Mouse (Mus musculus) limb, embryonic 10.5 days (tissue): ENCODE data around the gene Srms. TPM values are rescaled to one million over a fixed set of nuclear protein-coding genes. Genes with fewer than 3 reads are reported as not detected.

Experiments
- DNase-seq: peaks from one replicate; pipeline ENCODE4 v3.0.0-alpha.2; 2017; ENCODE audit warnings: low spot score
- H3K27ac ChIP-seq: fragments of 300-500 bp; sonication (generic); 2 replicates; pipeline ENCODE4 v1.5.1; 2016; ENCODE audit warnings: mild to moderate bottlenecking
- H3K27me3 ChIP-seq: fragments of 300-500 bp; sonication (generic); 2 replicates; pipeline ENCODE4 v1.6.1; 2016; ENCODE audit warnings: low read depth, mild to moderate bottlenecking; ENCODE audit not compliant: poor library complexity, severe bottlenecking
- H3K36me3 ChIP-seq: fragments of 300-500 bp; sonication (generic); 2 replicates; pipeline ENCODE4 v1.6.1; 2016; ENCODE audit warnings: mild to moderate bottlenecking, moderate library complexity
- H3K4me1 ChIP-seq: fragments of 300-500 bp; sonication (generic); 2 replicates; pipeline ENCODE4 v1.6.1; 2016
- H3K4me3 ChIP-seq: fragments of 300-500 bp; sonication (generic); 2 replicates; pipeline ENCODE4 v1.5.1; 2016; ENCODE audit warnings: mild to moderate bottlenecking, moderate library complexity
- H3K9me3 ChIP-seq: fragments of 300-500 bp; sonication (generic); replicated peaks from 2 replicates; pipeline ENCODE4 v1.6.1; 2016; ENCODE audit warnings: mild to moderate bottlenecking
- WGBS: fragments of 180-500 bp; shearing (Covaris S2); methylation state at CpG from one replicate; pipeline ENCODE4 v1.1.7; 2016; 5-methylcytosine and 5-hydroxymethylcytosine counted together
- polyA plus RNA-seq: library from polyadenylated mRNA; unstranded; fragments of >200 nt; fragmentation: Nextera tagmentation; extraction: Ambion mirVana; gene quantifications from 2 replicates; pipeline ENCODE4 v1.2.1, GENCODE M21; 2016

Gene Srms
- polyA plus RNA-seq, 1 experiment from 2014 or later: 1.6 TPM

DNA sequence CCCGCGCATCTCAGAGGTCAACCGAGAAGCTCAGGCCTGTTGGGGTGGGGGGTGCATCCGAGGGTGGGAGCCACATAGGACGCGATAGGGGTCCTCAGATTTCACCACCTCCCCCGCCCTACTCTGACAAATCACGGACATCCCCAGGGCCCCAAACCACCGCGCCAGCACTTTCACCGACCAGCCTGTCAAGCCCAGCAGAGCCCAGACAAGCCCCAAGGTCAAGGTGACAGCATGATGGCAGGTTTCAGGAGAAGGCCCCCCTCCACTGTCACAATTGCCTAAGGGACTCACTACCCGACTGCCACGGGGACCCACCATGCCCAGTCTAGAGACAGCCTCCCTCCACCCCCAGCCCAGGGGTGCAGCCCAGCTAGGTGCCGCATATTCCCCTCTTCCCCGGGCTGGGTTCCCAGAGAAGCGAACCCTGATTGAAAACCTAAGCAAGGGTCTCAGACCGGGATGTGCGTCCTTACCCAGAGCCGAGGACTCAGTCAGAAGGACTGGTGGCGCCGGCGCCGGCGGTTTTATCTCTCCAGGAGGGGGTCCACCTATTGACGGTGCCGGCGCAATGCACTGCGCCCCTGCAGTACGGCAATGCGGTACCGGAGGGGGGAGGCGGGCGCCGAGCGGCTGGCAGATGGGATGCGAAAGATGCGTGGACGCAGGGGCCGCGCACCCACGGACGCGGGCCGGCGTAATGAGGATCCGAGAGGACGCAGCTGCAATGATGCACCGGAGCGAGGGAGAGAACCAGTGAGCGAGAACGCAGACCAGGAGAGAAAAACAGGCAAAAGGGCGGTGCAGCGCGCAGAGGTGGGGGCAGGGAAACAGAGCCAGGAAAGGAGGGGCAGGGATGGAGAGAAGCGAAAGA is 56.5 kb downstream of the Srms start, which contains the start of gene Eef1a2:
Gene Eef1a2 (minus strand): TSS at position 767 of the 874 bp plus-strand sequence.
- no peak within 1 kb of the TSS for H3K27ac ChIP-seq

DNA sequence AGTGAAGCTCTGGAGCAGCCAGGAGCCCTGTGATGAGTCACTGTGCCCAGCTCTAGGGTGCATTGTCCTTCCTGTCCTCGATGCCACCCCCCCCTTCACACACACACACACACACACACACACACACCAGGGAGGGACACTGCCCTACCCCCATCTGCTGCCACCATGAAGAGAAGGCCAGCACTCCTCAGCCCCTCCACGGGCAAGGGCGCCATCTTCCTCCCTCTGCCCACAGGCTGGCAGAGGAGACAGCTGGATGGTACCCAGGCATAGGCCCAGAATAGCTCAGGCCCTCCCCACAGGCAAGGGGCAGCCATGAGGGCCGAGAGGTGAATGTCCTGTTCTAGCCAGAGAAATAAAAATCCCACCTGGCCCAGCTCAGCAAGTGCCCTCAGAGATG is 57.2 kb downstream of the Srms start:
- DNase-seq: no peak
- H3K36me3 ChIP-seq: no peaks in the 10 kb centered on the region
- H3K4me3 ChIP-seq: no peak overlapping the region
- H3K27ac ChIP-seq: no peak overlapping the region
- WGBS: 71% methylated on average over 4 of the region's 4 CpGs
- H3K27me3 ChIP-seq: peaks cover 83% of the 10 kb centered on the region
- H3K9me3 ChIP-seq: no peaks in the 10 kb centered on the region
- H3K4me1 ChIP-seq: peaks cover 18% of the 10 kb centered on the region

More for the DNA sequence above, 56.5 kb downstream of the Srms start, which contains the start of gene Eef1a2:
- H3K36me3 ChIP-seq: no peaks in the 10 kb centered on the region
- H3K9me3 ChIP-seq: no peaks in the 10 kb centered on the region
- DNase-seq: peak; percentile 40
- H3K4me3 ChIP-seq: peak within 1 kb of the TSS; percentile 42
- peaks cover 76% of the 10 kb centered on the region for H3K27me3 ChIP-seq
- WGBS: 4% methylated on average over 55 of the region's 55 CpGs
- H3K4me1 ChIP-seq: peaks cover 18% of the 10 kb centered on the region

Other genes with a start within 250 kb of the Srms start
- 75.7 and 101 TPM in 2 replicates for gene Arfgap1, start 246.0 kb downstream of the Srms start, polyA plus RNA-seq
- gene Col20a1, start 226.7 kb downstream of the Srms start, polyA plus RNA-seq: 0.09 and 0.13 TPM in 2 replicates
- 0.65 and 1.3 TPM in 2 replicates for gene Chrna4, start 169.6 kb downstream of the Srms start, polyA plus RNA-seq
- gene Kcnq2, start 77.9 kb downstream of the Srms start, polyA plus RNA-seq: 0.10 and 0.20 TPM in 2 replicates
- not detected in 2 replicates for gene Eef1a2, start 56.2 kb downstream of the Srms start, polyA plus RNA-seq
- gene Ppdpf, start 25.9 kb downstream of the Srms start, polyA plus RNA-seq: 394 and 428 TPM in 2 replicates
- gene Ptk6, start 10.4 kb downstream of the Srms start, polyA plus RNA-seq: not detected in 2 replicates
- 0.34 and 0.73 TPM in 2 replicates for gene Fndc11, start 6.8 kb upstream of the Srms start, polyA plus RNA-seq
- gene Helz2, start 28.8 kb upstream of the Srms start, polyA plus RNA-seq: 0.87 and 1.2 TPM in 2 replicates
- 20.3 and 23.0 TPM in 2 replicates for gene Gmeb2, start 74.8 kb upstream of the Srms start, polyA plus RNA-seq
- gene Stmn3, start 101.3 kb upstream of the Srms start, polyA plus RNA-seq: 0.21 and 0.41 TPM in 2 replicates
- 79.8 and 80.8 TPM in 2 replicates for gene Rtel1, start 106.6 kb upstream of the Srms start, polyA plus RNA-seq
- gene Zgpat, start 151.7 kb upstream of the Srms start, polyA plus RNA-seq: 43.8 and 54.0 TPM in 2 replicates
- gene Arfrp1, start 152.2 kb upstream of the Srms start, polyA plus RNA-seq: 79.7 and 80.9 TPM in 2 replicates
- gene Lime1, start 166.9 kb upstream of the Srms start, polyA plus RNA-seq: 26.1 and 30.6 TPM in 2 replicates
- 17.5 and 17.7 TPM in 2 replicates for gene Zbtb46, start 246.2 kb upstream of the Srms start, polyA plus RNA-seq